Mouse (Mus musculus): ENCODE data around the gene Lig3.

DNA sequence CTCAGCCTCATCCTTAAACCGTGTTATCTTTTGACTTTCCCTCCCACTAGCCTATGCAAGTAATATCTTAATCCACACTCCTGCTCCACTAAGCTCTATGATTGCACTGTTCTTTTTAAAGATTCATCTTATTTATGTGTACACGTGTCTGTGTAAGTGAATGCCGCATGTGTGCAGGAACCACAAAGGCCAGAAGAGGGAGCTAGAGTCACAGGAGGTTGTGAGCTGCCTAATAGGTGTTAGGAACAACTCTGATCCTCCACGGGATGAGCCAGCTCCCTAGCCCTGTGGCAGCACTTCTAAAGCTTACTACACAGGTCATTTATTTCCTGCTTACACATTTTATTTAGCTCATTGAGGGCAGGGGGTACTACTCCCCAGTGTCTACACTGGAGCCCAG, 38.4 kb downstream of the Lig3 start:
- TF ChIP-seq POLR2AphosphoS2 (IDR thresholded peaks at IDR 0.05; ENCODE audit: insufficient read length, low read depth) (no peak), POLR2A (IDR thresholded peaks at IDR 0.05; ENCODE audit: insufficient read length, low read depth) (no peak), USF1 (IDR thresholded peaks at IDR 0.05; ENCODE audit: low read depth) (no peak), MYOD1 (IDR thresholded peaks at IDR 0.05; ENCODE audit: control insufficient read depth in 1 of 3, insufficient read length in 2 of 3, low read depth in 2 of 3) (no peak), SRF (IDR thresholded peaks at IDR 0.05; ENCODE audit: control insufficient read depth, insufficient read length, low read depth) (no peak), TCF3 (IDR thresholded peaks at IDR 0.05; ENCODE audit: insufficient read length, low read depth) (no peak), MAX (IDR thresholded peaks at IDR 0.05; ENCODE audit: low read depth) (no peak), E2F4 (IDR thresholded peaks at IDR 0.05; ENCODE audit: insufficient read depth) (no peak)

Measured in myocyte (in vitro differentiated cells).